Mouse (Mus musculus): ENCODE results near the gene Cela3a.
"Not testable (repeated sequence)": the region's sequence is repeated elsewhere in the genome, so short reads cannot be mapped to it uniquely, and the experiment has no call there.

The Cela3a gene

DNA sequence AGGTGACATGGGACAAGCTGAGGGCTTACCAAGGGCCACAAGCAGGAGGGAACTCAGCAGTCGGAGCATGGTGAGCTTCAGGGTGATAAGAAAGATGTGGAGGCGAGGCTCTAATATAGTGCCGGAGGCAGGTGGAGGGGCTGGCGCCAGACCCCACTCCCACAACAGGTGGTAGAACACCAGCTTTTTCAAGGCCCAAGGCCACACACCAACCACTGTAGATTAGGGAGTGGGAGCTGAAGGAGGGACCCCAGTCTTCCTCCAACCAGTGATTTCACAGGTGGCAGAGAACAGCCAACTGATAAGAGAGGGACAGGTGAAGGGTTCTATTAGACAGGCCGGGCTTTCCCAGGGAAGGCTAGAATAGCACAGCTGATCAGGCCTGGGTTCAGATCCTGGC lies at the start of gene Cela3a:
Cela3a (minus strand) TSS at position 101 of the 400 bp plus-strand sequence.
- DNase-seq: no peak

DNA sequence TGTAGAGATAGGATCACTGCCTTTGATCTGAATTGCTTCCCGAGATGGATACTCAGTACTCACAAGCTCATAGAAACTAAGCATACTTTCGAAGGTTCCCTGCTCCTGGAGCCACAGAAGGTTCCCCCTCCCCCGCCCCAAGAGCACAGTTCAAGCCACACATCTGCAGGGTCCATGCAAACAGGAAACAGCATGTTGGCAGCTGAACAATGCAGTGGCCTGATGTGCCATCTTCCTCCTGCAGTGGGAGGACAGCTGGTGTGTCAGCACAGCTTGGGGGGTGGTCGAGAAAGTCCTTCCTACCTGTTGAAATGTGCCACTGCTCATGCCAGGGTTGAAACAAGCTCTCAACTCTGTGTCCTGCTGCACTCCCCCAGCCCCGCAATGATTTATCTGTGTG lies 49.3 kb upstream of the Cela3a start:
- peak; percentile 39 for DNase-seq

- DNase-seq: no peak
Measured at GRCm38 (mm10) chr4:137458310-137458709, 48.7 kb upstream of the Cela3a start.

- DNase-seq: no peak
Measured at GRCm38 (mm10) chr4:137457292-137457691, 47.7 kb upstream of the Cela3a start.

DNA sequence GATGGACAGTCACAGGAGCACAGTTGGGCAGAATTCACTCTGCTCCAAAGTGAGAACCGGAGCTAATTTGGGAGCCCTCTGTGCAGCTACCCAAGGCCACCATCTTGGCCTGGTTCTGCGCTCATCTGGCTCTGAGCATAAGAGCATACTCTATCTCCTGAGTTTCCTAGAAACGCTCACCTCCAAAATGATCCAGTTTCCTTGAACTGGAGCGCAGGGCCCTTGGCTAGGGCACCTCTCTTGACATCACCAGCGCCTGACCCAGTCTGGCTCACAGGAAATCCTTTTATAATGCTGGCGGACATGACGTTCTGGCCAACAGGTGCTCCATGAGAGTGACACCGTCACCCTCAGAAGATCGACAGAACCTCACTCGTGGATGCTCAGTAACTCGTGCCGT lies 47.0 kb upstream of the Cela3a start:
- no peak for DNase-seq

DNA sequence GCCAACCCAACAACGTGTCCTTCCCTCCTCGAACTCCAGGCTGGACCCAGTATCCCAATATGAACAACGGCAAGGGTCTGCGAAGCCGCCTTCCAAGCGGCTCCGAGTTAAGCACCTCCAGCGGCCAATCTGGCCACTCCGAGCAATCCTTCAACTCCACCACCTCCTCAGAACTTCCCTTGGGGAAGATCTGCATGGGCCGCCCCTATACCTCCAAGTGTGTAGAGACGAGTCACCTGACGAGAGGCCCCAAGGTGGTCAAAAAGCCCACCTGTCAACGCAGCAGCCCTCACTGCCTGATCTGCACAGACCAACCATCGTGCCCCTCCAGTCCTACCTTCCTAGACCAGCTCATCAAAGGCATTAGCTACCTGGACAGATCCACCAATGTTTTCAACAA lies 45.0 kb upstream of the Cela3a start:
- no peak for DNase-seq

DNA sequence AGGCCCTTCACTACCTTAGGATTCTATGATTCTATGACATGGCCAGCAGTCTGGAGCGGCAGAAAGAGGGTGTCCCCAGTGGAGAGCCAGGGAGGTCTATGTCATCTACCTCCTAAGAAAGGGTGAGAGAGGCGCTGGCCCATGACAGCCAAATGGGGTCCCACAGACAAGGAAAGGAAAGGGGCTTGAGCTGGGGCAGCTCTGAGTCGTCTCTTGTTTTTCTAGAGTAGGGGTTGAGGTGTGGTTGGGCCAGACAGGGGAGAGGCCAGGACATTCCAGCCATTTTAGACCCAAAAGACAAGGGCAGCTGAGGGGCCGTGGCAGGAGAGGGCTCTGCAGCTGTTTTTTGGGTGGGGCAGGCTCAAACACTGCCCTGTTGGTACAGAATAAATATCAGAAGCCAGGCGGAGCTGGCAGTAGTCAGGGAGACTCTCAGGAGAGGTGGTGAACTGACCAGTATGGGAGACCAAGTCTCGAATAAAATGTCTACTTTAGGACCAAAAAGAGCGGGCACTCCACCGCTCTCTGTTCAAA lies 43.7 kb upstream of the Cela3a start, which contains the start of gene 1700013G24Rik:
1700013G24Rik (plus strand) TSS at position 51 of the 534 bp plus-strand sequence.
- DNase-seq: no peak

GRCm38 (mm10) chr4:137452190-137452589 lies 42.6 kb upstream of the Cela3a start:
- no peak for DNase-seq

- no peak for DNase-seq
Measured at GRCm38 (mm10) chr4:137449715-137450114, 40.1 kb upstream of the Cela3a start.

DNA sequence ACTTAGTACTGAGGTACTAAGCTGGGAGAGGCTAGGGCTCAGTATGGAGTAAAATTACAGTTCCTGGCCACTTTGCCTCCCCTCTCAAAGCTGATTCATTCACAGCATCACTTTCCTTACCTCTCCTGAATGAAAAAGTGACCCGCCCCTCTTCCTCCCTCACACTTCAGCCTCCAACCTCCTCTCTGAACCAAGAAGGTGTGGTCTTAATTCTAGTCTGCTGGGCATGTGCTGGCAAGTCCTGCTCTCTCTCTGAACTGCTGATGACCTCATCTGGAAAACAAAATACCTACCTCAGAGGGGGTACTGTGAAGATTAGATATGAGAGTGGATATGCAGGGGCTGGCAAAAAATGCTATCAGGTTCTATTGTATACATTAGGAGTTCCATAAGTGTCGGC lies 39.5 kb upstream of the Cela3a start:
- no peak for DNase-seq

DNA sequence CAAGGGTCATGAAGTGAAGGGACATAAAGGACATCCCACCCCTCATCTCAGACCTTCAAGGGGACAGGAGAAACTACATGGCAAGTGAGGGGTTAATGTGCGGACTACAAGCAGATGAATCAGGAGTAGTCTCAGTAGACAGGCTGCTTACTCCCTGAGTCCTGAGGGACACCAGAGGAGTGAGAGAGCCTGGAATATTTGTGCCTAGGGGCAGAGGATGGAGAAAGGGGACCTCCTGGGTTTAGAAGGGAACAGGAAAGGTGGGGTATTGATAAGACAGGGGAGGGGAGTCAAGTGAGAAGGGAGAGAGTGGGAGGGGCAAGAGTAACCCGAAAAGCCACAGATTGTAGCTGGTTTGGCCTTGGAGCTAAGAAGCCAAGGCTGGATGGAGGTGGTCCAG lies 39.0 kb upstream of the Cela3a start:
- no peak for DNase-seq

DNA sequence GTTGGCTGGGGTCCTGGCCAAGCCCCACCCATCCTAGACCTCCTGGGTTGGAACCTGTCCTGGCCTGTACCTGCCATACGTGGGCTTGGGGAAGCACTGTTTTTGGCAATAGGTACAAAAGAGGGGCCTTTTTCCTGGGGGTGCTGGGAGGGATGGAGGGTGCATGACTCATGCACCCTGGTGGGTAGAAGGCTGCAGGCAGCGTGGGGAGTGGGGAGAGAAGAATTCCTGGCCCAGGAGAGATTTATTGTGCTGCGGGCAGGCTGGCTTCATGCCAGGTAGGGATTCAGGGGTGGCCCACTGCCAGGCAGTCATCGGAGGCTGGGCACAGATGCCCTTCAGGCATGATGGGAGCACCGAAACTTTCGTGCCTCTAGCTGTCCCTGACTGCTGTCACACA lies 38.6 kb upstream of the Cela3a start:
- no peak for DNase-seq

- DNase-seq: no peak
Measured at GRCm38 (mm10) chr4:137447363-137448196, 38.0 kb upstream of the Cela3a start.

- DNase-seq: no peak
Measured at GRCm38 (mm10) chr4:137445881-137446280, 36.3 kb upstream of the Cela3a start.

DNA sequence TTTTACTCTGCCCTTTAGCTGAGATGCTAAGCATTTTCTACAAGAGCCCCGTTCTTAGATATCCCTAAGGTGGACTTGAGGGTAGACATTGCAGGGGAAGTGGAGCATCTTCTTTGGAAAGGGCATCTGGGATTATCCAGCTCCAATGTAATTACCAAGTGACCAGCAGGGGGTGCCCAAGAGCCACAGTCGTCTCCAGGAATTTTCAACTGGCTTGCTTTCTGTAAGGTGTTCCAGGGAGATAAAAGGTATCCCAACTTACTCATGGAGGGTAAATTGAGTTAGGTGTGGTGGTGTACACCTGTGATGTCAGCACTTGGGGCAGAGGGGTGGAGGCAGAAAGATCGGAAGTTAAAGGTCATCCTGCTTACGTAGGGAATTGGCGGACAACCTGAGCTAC lies 34.0 kb upstream of the Cela3a start:
- peak; percentile 78 for DNase-seq

- DNase-seq: no peak
Measured at GRCm38 (mm10) chr4:137441332-137441731, 31.7 kb upstream of the Cela3a start.

DNA sequence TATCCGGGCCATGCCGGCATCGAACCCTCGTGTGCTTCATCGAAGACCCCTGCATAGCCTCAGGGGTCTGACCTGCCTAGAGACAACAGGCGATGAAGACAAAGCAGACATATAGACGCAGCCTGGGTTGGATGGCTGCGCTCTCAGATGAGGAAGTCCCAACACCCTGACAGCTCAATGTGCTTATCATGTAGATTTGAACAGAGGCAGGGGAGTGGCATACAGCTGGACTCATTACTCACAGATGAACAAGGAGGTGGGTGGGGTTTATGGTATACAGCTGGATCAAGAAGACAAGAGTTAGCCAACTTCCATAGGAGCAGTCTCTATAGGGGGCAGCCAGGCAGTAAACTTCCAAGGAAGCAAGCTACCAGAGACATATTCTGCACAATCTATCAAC lies 29.3 kb upstream of the Cela3a start:
- no peak for DNase-seq

DNA sequence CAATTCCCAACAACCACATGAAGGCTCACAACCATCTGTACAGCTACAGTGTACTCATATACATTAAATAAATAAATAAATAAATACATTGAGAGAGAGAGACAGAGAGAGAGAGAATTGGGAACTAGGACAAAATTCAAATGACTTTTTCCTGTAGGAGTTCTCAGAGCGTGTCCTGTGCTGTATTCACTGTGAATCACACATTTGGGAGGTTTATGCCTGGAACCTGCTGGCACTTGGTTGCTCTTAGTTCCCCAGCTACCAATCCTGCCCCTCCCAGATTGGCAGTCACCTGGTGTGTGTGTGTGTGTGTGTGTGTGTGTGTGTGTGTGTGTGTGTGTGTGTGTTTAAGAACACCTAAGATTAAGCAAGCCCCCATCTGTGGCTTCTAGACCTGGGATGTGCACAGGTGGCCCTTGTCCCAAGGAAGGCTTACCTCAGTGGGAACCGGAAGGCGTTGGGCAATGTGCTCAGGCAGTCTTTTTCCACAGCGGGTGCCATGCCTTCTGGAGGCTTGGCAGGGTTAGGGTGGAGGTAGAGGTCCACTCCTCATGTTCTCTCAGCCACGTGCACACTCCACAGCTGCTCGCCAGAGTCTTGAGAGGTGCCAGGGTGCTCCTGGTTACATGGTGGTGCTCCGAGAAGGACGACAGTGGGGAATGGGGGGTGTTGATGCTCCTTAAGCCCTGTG lies 27.5 kb upstream of the Cela3a start:
- no peak for DNase-seq

DNA sequence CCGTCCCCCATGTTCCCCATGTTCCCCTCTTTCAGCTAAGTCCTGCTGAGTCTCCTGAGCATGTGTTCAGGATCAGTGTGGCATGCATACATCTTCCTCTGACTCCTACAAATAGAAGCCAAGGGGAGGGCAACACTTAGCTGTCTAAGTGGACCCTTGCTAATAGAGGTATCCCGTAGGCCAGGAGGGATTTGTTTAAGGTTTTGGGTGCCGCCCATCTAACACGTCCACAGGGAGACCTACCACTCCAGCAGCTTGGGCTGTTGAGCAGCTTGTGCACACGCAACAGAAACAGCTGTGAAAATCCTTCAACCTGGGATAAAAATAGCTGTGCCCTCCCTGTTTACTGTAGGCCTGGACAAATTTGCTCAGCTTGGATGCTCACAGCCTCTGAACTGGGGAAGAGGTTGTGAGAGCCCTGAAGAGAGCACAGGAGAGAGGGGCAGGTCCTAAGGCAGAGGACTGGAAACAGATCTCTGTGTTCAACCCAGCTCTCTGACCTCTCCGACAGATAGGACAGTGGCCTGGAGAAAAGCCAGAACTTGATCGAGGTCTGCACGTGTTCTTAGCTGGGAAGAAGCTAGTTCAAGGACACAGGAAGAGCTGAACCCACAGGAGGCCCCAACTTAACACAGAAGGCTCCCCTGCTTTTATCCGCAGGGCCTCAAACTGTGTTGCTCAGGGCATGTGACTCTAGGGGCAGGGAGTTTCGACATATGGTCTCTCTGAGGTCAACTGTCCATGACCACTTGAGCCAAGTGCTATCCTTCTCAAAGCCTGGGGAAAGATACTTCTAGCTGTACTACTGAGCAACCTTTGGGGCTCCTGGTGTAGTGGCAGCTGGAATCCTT lies 23.3 kb upstream of the Cela3a start:
- not testable (repeated sequence) for DNase-seq

- DNase-seq: no peak
Measured at GRCm38 (mm10) chr4:137430502-137430901, 20.9 kb upstream of the Cela3a start, which contains the start of gene Cela3b. TSS of gene Cela3b (minus strand) at chr4:137430540.

GRCm38 (mm10) chr4:137417712-137418564 lies 8.3 kb upstream of the Cela3a start:
- DNase-seq: no peak

- DNase-seq: no peak
Measured at GRCm38 (mm10) chr4:137414936-137415335, 5.3 kb upstream of the Cela3a start.
